In genomic region chr17:63967091-63967490, GRCm38 (mm10) we compare ENCODE assay signal across 17 mouse cellular contexts.
"Had no signal": no experiment of that assay in that cellular context is flagged by ENCODE, and none has a peak within 500 bp of the region (broad histone marks: within the 10 kb centered on the region; RNA-seq: fewer than 3 reads in every experiment).

No protein-coding gene starts in this region.

- H3K9ac ChIP-seq: limb, embryonic 12.5 days; liver, embryonic 13.5 days; liver, postnatal 0 days; lung, embryonic 15.5 days; midbrain, embryonic 12.5 days had no signal

- H3K9me3 ChIP-seq: limb, embryonic 12.5 days; liver, embryonic 13.5 days; lung, embryonic 15.5 days; megakaryocyte, embryonic 14.5 days; midbrain, embryonic 12.5 days had no signal

- DNase-seq: kidney, adult 8-10 months; kidney, postnatal 36 days; layer of hippocampus, adult 9-11 months; layer of hippocampus, postnatal 36 days; liver; liver, embryonic 13.5 days; liver, postnatal 0 days; lung, postnatal 14 days; right cerebral cortex, adult 18-20 months; right cerebral cortex, postnatal 25 days; thymus, postnatal 36 days had no signal

- H3K4me3 ChIP-seq: limb, embryonic 12.5 days; liver, embryonic 13.5 days; lung, embryonic 15.5 days; megakaryocyte, embryonic 14.5 days; midbrain, embryonic 12.5 days had no signal

- ATAC-seq: intestine, postnatal 0 days; liver, postnatal 0 days had no signal

- H3K4me1 ChIP-seq: limb, embryonic 12.5 days; midbrain, embryonic 12.5 days had no signal

- H3K4me2 ChIP-seq: limb, embryonic 12.5 days; liver, embryonic 13.5 days; lung, embryonic 15.5 days; midbrain, embryonic 12.5 days had no signal

- H3K27ac ChIP-seq: limb, embryonic 12.5 days; liver, embryonic 13.5 days; lung, embryonic 15.5 days; macrophage; midbrain, embryonic 12.5 days had no signal

- H3K27me3 ChIP-seq: limb, embryonic 12.5 days; liver, embryonic 13.5 days; lung, embryonic 15.5 days; megakaryocyte, embryonic 14.5 days; midbrain, embryonic 12.5 days had no signal

- H3K36me3 ChIP-seq: limb, embryonic 12.5 days; liver, embryonic 13.5 days; lung, embryonic 15.5 days; midbrain, embryonic 12.5 days had no signal
